Mouse (Mus musculus) lung, embryonic 14.5 days (tissue): ENCODE data around the gene Lin7a. TPM values are rescaled to one million over a fixed set of nuclear protein-coding genes. Genes with fewer than 3 reads are reported as not detected.

ENCODE experiments used
- ATAC-seq: fragments of 200-750 bp; cut with Nextera tagmentation; 2 replicates; pipeline ENCODE4 v1.8.0; 2017; ENCODE audit warnings: mild to moderate bottlenecking, moderate TSS enrichment, moderate library complexity; ENCODE audit not compliant: insufficient read depth
- DNase-seq: peaks from one replicate; pipeline ENCODE4 v3.0.0-alpha.2; 2015
- H3K27ac ChIP-seq: fragments of 300-500 bp; sonication (generic); 2 replicates; pipeline ENCODE4 v1.5.1; 2014; ENCODE audit warnings: low read depth, mild to moderate bottlenecking, moderate library complexity
- H3K27me3 ChIP-seq: fragments of 300-500 bp; sonication (generic); 2 replicates; pipeline ENCODE4 v1.6.1; 2014; ENCODE audit warnings: low read length, control low read depth; ENCODE audit not compliant: insufficient read depth
- H3K36me3 ChIP-seq: fragments of 300-500 bp; sonication (generic); 2 replicates; pipeline ENCODE4 v1.6.1; 2014; ENCODE audit warnings: control low read depth; ENCODE audit not compliant: insufficient read depth
- H3K4me1 ChIP-seq: fragments of 300-500 bp; sonication (generic); 2 replicates; pipeline ENCODE4 v1.6.1; 2014; ENCODE audit warnings: antibody characterized with exemption, control low read depth; ENCODE audit not compliant: insufficient read depth
- H3K4me2 ChIP-seq: fragments of 300-500 bp; sonication (generic); 2 replicates; pipeline ENCODE4 v1.6.1; 2014; ENCODE audit warnings: mild to moderate bottlenecking
- H3K4me3 ChIP-seq: fragments of 300-500 bp; sonication (generic); 2 replicates; pipeline ENCODE4 v1.5.1; 2014; ENCODE audit warnings: low read depth, low read length
- H3K9ac ChIP-seq: fragments of 300-500 bp; sonication (generic); 2 replicates; pipeline ENCODE4 v1.6.1; 2014
- H3K9me3 ChIP-seq: fragments of 300-500 bp; sonication (generic); 2 replicates; pipeline ENCODE4 v1.6.1; 2016; ENCODE audit warnings: low read depth, low read length, control low read depth
- CTCF ChIP-seq: IDR thresholded peaks from 2 replicates; pipeline ENCODE4 v1.5.1; 2016; ENCODE audit warnings: antibody characterized with exemption, low read depth
- WGBS: fragments of 180-500 bp; shearing (Covaris S2); extraction: QIAGEN DNeasy Blood & Tissue Kit; methylation state at CpG from one replicate; pipeline ENCODE4 v1.1.7; 2014; 5-methylcytosine and 5-hydroxymethylcytosine counted together
- polyA plus RNA-seq: library from polyadenylated mRNA; unstranded; fragments of >200 nt; fragmentation: Nextera tagmentation; extraction: Ambion mirVana; gene quantifications from 2 replicates; pipeline ENCODE4 v1.2.1, GENCODE M21; 2014

Gene Lin7a
- polyA plus RNA-seq, 1 experiment from 2014 or later: 12.5 TPM

GRCm38 (mm10) chr10:107242696-107243400 lies 28.6 kb upstream of the Lin7a start:
- H3K27ac ChIP-seq: no peak overlapping the region
- 76% methylated on average over 1 of the region's 1 CpGs for whole genome bisulfite sequencing

GRCm38 (mm10) chr10:107244211-107244610 lies 27.3 kb upstream of the Lin7a start:
- no peak overlapping the region for H3K9ac ChIP-seq
- no peak for TF ChIP-seq CTCF
- ATAC-seq (no peak), DNase-seq (no peak)
- no peaks in the 10 kb centered on the region for H3K4me1 ChIP-seq
- no peak overlapping the region for H3K27ac ChIP-seq
- no peaks in the 10 kb centered on the region for H3K9me3 ChIP-seq
- no peak overlapping the region for H3K4me2 ChIP-seq
- no peak overlapping the region for H3K4me3 ChIP-seq
- no peaks in the 10 kb centered on the region for H3K27me3 ChIP-seq
- no peaks in the 10 kb centered on the region for H3K36me3 ChIP-seq
- 74% methylated on average over 2 of the region's 2 CpGs for WGBS

More at GRCm38 (mm10) chr10:107242696-107243400, 28.6 kb upstream of the Lin7a start:
- no peak overlapping the region for H3K4me3 ChIP-seq
- H3K27me3 ChIP-seq: no peaks in the 10 kb centered on the region
- H3K4me1 ChIP-seq: no peaks in the 10 kb centered on the region
- H3K9ac ChIP-seq: no peak overlapping the region
- ATAC-seq: no peak
- H3K36me3 ChIP-seq: no peaks in the 10 kb centered on the region
- H3K9me3 ChIP-seq: no peaks in the 10 kb centered on the region
- H3K4me2 ChIP-seq: no peak overlapping the region
- no peak for DNase-seq
- no peak for TF ChIP-seq CTCF

GRCm38 (mm10) chr10:107244691-107245530 lies 26.6 kb upstream of the Lin7a start:
- DNase-seq: no peak
- no peak overlapping the region for H3K27ac ChIP-seq
- H3K4me2 ChIP-seq: no peak overlapping the region
- ATAC-seq: no peak
- 80% methylated on average over 4 of the region's 4 CpGs for WGBS
- no peaks in the 10 kb centered on the region for H3K36me3 ChIP-seq
- no peak overlapping the region for H3K9ac ChIP-seq
- no peak overlapping the region for H3K4me3 ChIP-seq
- no peak for TF ChIP-seq CTCF
- no peaks in the 10 kb centered on the region for H3K27me3 ChIP-seq
- H3K9me3 ChIP-seq: no peaks in the 10 kb centered on the region
- H3K4me1 ChIP-seq: no peaks in the 10 kb centered on the region

- no peaks in the 10 kb centered on the region for H3K9me3 ChIP-seq
- ATAC-seq (no peak), DNase-seq (no peak)
- no peak for TF ChIP-seq CTCF
- no peak overlapping the region for H3K4me3 ChIP-seq
- no peak overlapping the region for H3K4me2 ChIP-seq
- H3K36me3 ChIP-seq: no peaks in the 10 kb centered on the region
- H3K9ac ChIP-seq: no peak overlapping the region
- H3K27me3 ChIP-seq: no peaks in the 10 kb centered on the region
- WGBS: 29% methylated on average over 2 of the region's 2 CpGs
- no peaks in the 10 kb centered on the region for H3K4me1 ChIP-seq
- H3K27ac ChIP-seq: no peak overlapping the region
Observed at GRCm38 (mm10) chr10:107245531-107245840, 26.0 kb upstream of the Lin7a start.

GRCm38 (mm10) chr10:107245961-107246460 lies 25.5 kb upstream of the Lin7a start:
- H3K4me1 ChIP-seq: no peaks in the 10 kb centered on the region
- no peak overlapping the region for H3K4me2 ChIP-seq
- no peak overlapping the region for H3K4me3 ChIP-seq
- ATAC-seq (no peak), DNase-seq (no peak)
- 92% methylated on average over 2 of the region's 2 CpGs for WGBS
- no peak for TF ChIP-seq CTCF
- no peaks in the 10 kb centered on the region for H3K9me3 ChIP-seq
- H3K27ac ChIP-seq: no peak overlapping the region
- no peak overlapping the region for H3K9ac ChIP-seq
- H3K36me3 ChIP-seq: no peaks in the 10 kb centered on the region
- no peaks in the 10 kb centered on the region for H3K27me3 ChIP-seq

- 79% methylated on average over 6 of the region's 6 CpGs for WGBS
- no peak overlapping the region for H3K4me3 ChIP-seq
- no peak for TF ChIP-seq CTCF
- no peak overlapping the region for H3K4me2 ChIP-seq
- no peaks in the 10 kb centered on the region for H3K9me3 ChIP-seq
- no peak overlapping the region for H3K9ac ChIP-seq
- H3K4me1 ChIP-seq: no peaks in the 10 kb centered on the region
- DNase-seq (no peak), ATAC-seq (no peak)
- H3K27me3 ChIP-seq: no peaks in the 10 kb centered on the region
- no peak overlapping the region for H3K27ac ChIP-seq
- no peaks in the 10 kb centered on the region for H3K36me3 ChIP-seq
Observed at GRCm38 (mm10) chr10:107247001-107247670, 24.4 kb upstream of the Lin7a start.

GRCm38 (mm10) chr10:107248481-107248880 lies 23.0 kb upstream of the Lin7a start:
- H3K4me3 ChIP-seq: no peak overlapping the region
- H3K9me3 ChIP-seq: no peaks in the 10 kb centered on the region
- no peaks in the 10 kb centered on the region for H3K27me3 ChIP-seq
- no peaks in the 10 kb centered on the region for H3K36me3 ChIP-seq
- TF ChIP-seq CTCF: no peak
- ATAC-seq (no peak), DNase-seq (no peak)
- H3K4me1 ChIP-seq: no peaks in the 10 kb centered on the region
- H3K4me2 ChIP-seq: no peak overlapping the region
- H3K9ac ChIP-seq: no peak overlapping the region
- no peak overlapping the region for H3K27ac ChIP-seq
- WGBS: 71% methylated on average over 8 of the region's 8 CpGs
